Mouse (Mus musculus) embryonic facial prominence, embryonic 15.5 days (tissue): ENCODE measurements around the gene Mical3. TPM values are rescaled to one million over a fixed set of nuclear protein-coding genes. Genes with fewer than 3 reads are reported as not detected.

Experiments used
- ATAC-seq: fragments of 200-750 bp; cut with Nextera tagmentation; 2 replicates; pipeline ENCODE4 v1.8.0; 2017; ENCODE audit warnings: low read depth, moderate TSS enrichment; ENCODE audit not compliant: insufficient number of reproducible peaks, low FRiP score, low TSS enrichment
- H3K27ac ChIP-seq: fragments of 300-500 bp; sonication (generic); replicated peaks from 2 replicates; pipeline ENCODE4 v1.5.1; 2015; ENCODE audit warnings: mild to moderate bottlenecking, inconsistent platforms
- H3K27me3 ChIP-seq: fragments of 300-500 bp; sonication (generic); 2 replicates; pipeline ENCODE4 v1.6.1; 2015; ENCODE audit warnings: inconsistent platforms
- H3K36me3 ChIP-seq: fragments of 300-500 bp; sonication (generic); 2 replicates; pipeline ENCODE4 v1.6.1; 2015; ENCODE audit warnings: mild to moderate bottlenecking, inconsistent platforms
- H3K4me1 ChIP-seq: fragments of 300-500 bp; sonication (generic); 2 replicates; pipeline ENCODE4 v1.6.1; 2015; ENCODE audit warnings: inconsistent platforms
- H3K4me2 ChIP-seq: fragments of 300-500 bp; sonication (generic); replicated peaks from 2 replicates; pipeline ENCODE4 v1.6.1; 2015; ENCODE audit warnings: mild to moderate bottlenecking, inconsistent platforms
- H3K4me3 ChIP-seq: fragments of 300-500 bp; sonication (generic); replicated peaks from 2 replicates; pipeline ENCODE4 v1.5.1; 2015; ENCODE audit warnings: mild to moderate bottlenecking, inconsistent platforms
- H3K9ac ChIP-seq: fragments of 300-500 bp; sonication (generic); 2 replicates; pipeline ENCODE4 v1.6.1; 2015; ENCODE audit warnings: inconsistent platforms
- H3K9me3 ChIP-seq: fragments of 300-500 bp; sonication (generic); replicated peaks from 2 replicates; pipeline ENCODE4 v1.6.1; 2016; ENCODE audit warnings: inconsistent platforms
- WGBS: fragments of 180-500 bp; shearing (Covaris S2); methylation state at CpG from one replicate; pipeline ENCODE4 v1.1.7; 2015; 5-methylcytosine and 5-hydroxymethylcytosine counted together
- polyA plus RNA-seq: library from polyadenylated mRNA; unstranded; fragments of >200 nt; fragmentation: Nextera tagmentation; extraction: Ambion mirVana; gene quantifications from 2 replicates; pipeline ENCODE4 v1.2.1, GENCODE M21; 2015

The Mical3 gene
- polyA plus RNA-seq, 1 experiment from 2014 or later, result 11.5 TPM

GRCm38 (mm10) chr6:121128736-121129135, 2.1 kb downstream of the Mical3 start:
- Histone ChIP-seq H3K27ac (no peak overlapping the region), H3K9me3 (no peaks in the 10 kb centered on the region), H3K4me3 (no peak overlapping the region), H3K27me3 (peaks cover 21% of the 10 kb centered on the region; the same call in 1 of the 2 replicates), H3K36me3 (no peaks in the 10 kb centered on the region), H3K4me2 (no peak overlapping the region), H3K9ac (no peak overlapping the region), H3K4me1 (peaks cover 17% of the 10 kb centered on the region)
- 80% methylated on average over 5 of the region's 5 CpGs for WGBS
- ATAC-seq, result no peak

- peaks cover 20% of the 10 kb centered on the region for H3K4me1 ChIP-seq
- H3K27me3 ChIP-seq, result peaks cover 19% of the 10 kb centered on the region; the same call in 1 of the 2 replicates
- no peak overlapping the region for H3K4me2 ChIP-seq
- no peak for ATAC-seq
- H3K9me3 ChIP-seq, result no peaks in the 10 kb centered on the region
- H3K9ac ChIP-seq, result no peak overlapping the region
- H3K27ac ChIP-seq, result no peak overlapping the region
- WGBS, result 69% methylated on average over 3 of the region's 3 CpGs
- H3K36me3 ChIP-seq, result no peaks in the 10 kb centered on the region
- no peak overlapping the region for H3K4me3 ChIP-seq
Measured at GRCm38 (mm10) chr6:121127726-121128125, 3.1 kb downstream of the Mical3 start.

- Histone ChIP-seq H3K27me3 (peaks cover 8% of the 10 kb centered on the region; the same call in 1 of the 2 replicates), H3K9ac (no peak overlapping the region), H3K9me3 (no peaks in the 10 kb centered on the region), H3K4me3 (no peak overlapping the region), H3K36me3 (no peaks in the 10 kb centered on the region), H3K27ac (no peak overlapping the region), H3K4me1 (peaks cover 20% of the 10 kb centered on the region), H3K4me2 (no peak overlapping the region)
- no peak for ATAC-seq
- 91% methylated on average over 5 of the region's 5 CpGs for WGBS
Measured at GRCm38 (mm10) chr6:121126202-121126601, 4.6 kb downstream of the Mical3 start.

- Histone ChIP-seq H3K36me3 (no peaks in the 10 kb centered on the region), H3K4me3 (no peak overlapping the region), H3K4me1 (0 out of 2 replicates have a peak, but pooled peaks cover 4% of the 10 kb centered on the region), H3K4me2 (no peak overlapping the region), H3K27ac (no peak overlapping the region), H3K9me3 (no peaks in the 10 kb centered on the region), H3K9ac (no peak overlapping the region), H3K27me3 (no peaks in the 10 kb centered on the region)
- 74% methylated on average over 5 of the region's 5 CpGs for WGBS
- no peak for ATAC-seq
Measured at GRCm38 (mm10) chr6:121122739-121123241, 8.0 kb downstream of the Mical3 start.

GRCm38 (mm10) chr6:121120776-121121175, 10.0 kb downstream of the Mical3 start:
- Histone ChIP-seq H3K36me3 (no peaks in the 10 kb centered on the region), H3K4me3 (no peak overlapping the region), H3K9ac (no peak overlapping the region), H3K9me3 (no peaks in the 10 kb centered on the region), H3K27ac (no peak overlapping the region), H3K4me2 (no peak overlapping the region), H3K4me1 (0 out of 2 replicates have a peak, but pooled peaks cover 4% of the 10 kb centered on the region), H3K27me3 (no peaks in the 10 kb centered on the region)
- 0 out of 2 replicates have a peak, but pooled peaks have one; percentile 43 for ATAC-seq
- WGBS, result 59% methylated on average over 7 of the region's 7 CpGs

GRCm38 (mm10) chr6:121117971-121118755, 12.6 kb downstream of the Mical3 start:
- no peak for ATAC-seq
- Histone ChIP-seq H3K36me3 (no peaks in the 10 kb centered on the region), H3K9ac (no peak overlapping the region), H3K9me3 (no peaks in the 10 kb centered on the region), H3K4me1 (0 out of 2 replicates have a peak, but pooled peaks cover 4% of the 10 kb centered on the region), H3K4me2 (no peak overlapping the region), H3K27me3 (no peaks in the 10 kb centered on the region), H3K27ac (no peak overlapping the region), H3K4me3 (no peak overlapping the region)
- 83% methylated on average over 15 of the region's 15 CpGs for WGBS

- no peaks in the 10 kb centered on the region for H3K9me3 ChIP-seq
- H3K4me2 ChIP-seq, result no peak overlapping the region
- no peak overlapping the region for H3K4me3 ChIP-seq
- H3K27ac ChIP-seq, result no peak overlapping the region
- 72% methylated on average over 4 of the region's 4 CpGs for WGBS
- ATAC-seq, result no peak
- H3K4me1 ChIP-seq, result no peaks in the 10 kb centered on the region
- H3K27me3 ChIP-seq, result no peaks in the 10 kb centered on the region
- no peak overlapping the region for H3K9ac ChIP-seq
- H3K36me3 ChIP-seq, result no peaks in the 10 kb centered on the region
Measured at GRCm38 (mm10) chr6:121117142-121117541, 13.7 kb downstream of the Mical3 start.

GRCm38 (mm10) chr6:121116434-121116833, 14.4 kb downstream of the Mical3 start:
- no peak overlapping the region for H3K4me3 ChIP-seq
- 0 out of 2 replicates have a peak, but pooled peaks cover 2% of the 10 kb centered on the region for H3K4me1 ChIP-seq
- H3K36me3 ChIP-seq, result no peaks in the 10 kb centered on the region
- H3K9me3 ChIP-seq, result no peaks in the 10 kb centered on the region
- no peak overlapping the region for H3K27ac ChIP-seq
- WGBS, result 52% methylated on average over 10 of the region's 10 CpGs
- H3K9ac ChIP-seq, result no peak overlapping the region
- ATAC-seq, result no peak
- H3K27me3 ChIP-seq, result no peaks in the 10 kb centered on the region
- no peak overlapping the region for H3K4me2 ChIP-seq

GRCm38 (mm10) chr6:121111448-121112055, 19.2 kb downstream of the Mical3 start:
- no peak overlapping the region for H3K4me2 ChIP-seq
- WGBS, result 51% methylated on average over 10 of the region's 10 CpGs
- H3K9ac ChIP-seq, result no peak overlapping the region
- H3K9me3 ChIP-seq, result no peaks in the 10 kb centered on the region
- ATAC-seq, result no peak
- no peak overlapping the region for H3K4me3 ChIP-seq
- H3K4me1 ChIP-seq, result peaks cover 16% of the 10 kb centered on the region
- H3K36me3 ChIP-seq, result no peaks in the 10 kb centered on the region
- no peaks in the 10 kb centered on the region for H3K27me3 ChIP-seq
- H3K27ac ChIP-seq, result no peak overlapping the region

- H3K36me3 ChIP-seq, result no peaks in the 10 kb centered on the region
- under 1% methylated on average over 42 of the region's 42 CpGs for WGBS
Measured at GRCm38 (mm10) chr6:121109998-121110603, 20.7 kb downstream of the Mical3 start.

More at GRCm38 (mm10) chr6:121109998-121110603, 20.7 kb downstream of the Mical3 start:
- Histone ChIP-seq H3K9ac (peak overlapping the region; percentile 93), H3K9me3 (no peaks in the 10 kb centered on the region), H3K4me2 (peak overlapping the region; percentile 93), H3K4me1 (peaks cover 16% of the 10 kb centered on the region), H3K4me3 (peak overlapping the region; percentile 99), H3K27me3 (no peaks in the 10 kb centered on the region), H3K27ac (peak overlapping the region; percentile 88)
- ATAC-seq, result peak; percentile 97
